Mouse (Mus musculus) MEL-GATA-1-ER (cell line): ENCODE measurements around the gene F3.
"Not testable (repeated sequence)": the region's sequence is repeated elsewhere in the genome, so short reads cannot be mapped to it uniquely, and the experiment has no call there.

ENCODE experiments used
- DNase-seq: peaks from one replicate; pipeline ENCODE4 v3.0.0-alpha.2; 2012; ENCODE audit warnings: low read depth; ENCODE audit errors: extremely low read depth

Gene F3

GRCm38 (mm10) chr3:121737901-121738300, 14.6 kb downstream of the F3 start:
- no peak for DNase-seq

GRCm38 (mm10) chr3:121738742-121739342, 15.5 kb downstream of the F3 start:
- no peak for DNase-seq

GRCm38 (mm10) chr3:121739489-121740213, 16.3 kb downstream of the F3 start:
- peak; percentile 7 for DNase-seq

GRCm38 (mm10) chr3:121741186-121741848, 18.0 kb downstream of the F3 start:
- not testable (repeated sequence) for DNase-seq

GRCm38 (mm10) chr3:121754319-121755090, 31.2 kb downstream of the F3 start:
- not testable (repeated sequence) for DNase-seq

- peak; percentile 32 for DNase-seq
Measured at GRCm38 (mm10) chr3:121755152-121755551, 31.8 kb downstream of the F3 start.

GRCm38 (mm10) chr3:121758373-121758772, 35.0 kb downstream of the F3 start:
- no peak for DNase-seq

GRCm38 (mm10) chr3:121762056-121762852, 38.9 kb downstream of the F3 start:
- peak; percentile 20 for DNase-seq

- peak; percentile 33 for DNase-seq
Measured at GRCm38 (mm10) chr3:121766048-121766447, 42.7 kb downstream of the F3 start.

- DNase-seq: peak; percentile 85
Measured at GRCm38 (mm10) chr3:121766818-121767217, 43.5 kb downstream of the F3 start.

- no peak for DNase-seq
Measured at GRCm38 (mm10) chr3:121768770-121769169, 45.4 kb downstream of the F3 start.

- DNase-seq: not testable (repeated sequence)
Measured at GRCm38 (mm10) chr3:121773336-121773735, 50.0 kb downstream of the F3 start.

GRCm38 (mm10) chr3:121777943-121778342, 54.6 kb downstream of the F3 start:
- no peak for DNase-seq

GRCm38 (mm10) chr3:121783020-121783419, 59.7 kb downstream of the F3 start:
- DNase-seq: no peak
